Mouse (Mus musculus) myocyte (in vitro differentiated cells): ENCODE data around the gene Gpr61. TPM values are rescaled to one million over a fixed set of nuclear protein-coding genes. Genes with fewer than 3 reads are reported as not detected.

Source experiments
- H3K27me3 ChIP-seq: one replicate; pipeline ENCODE4 v1.6.1; 2011; ENCODE audit not compliant: control insufficient read depth, insufficient read depth, insufficient read length
- H3K36me3 ChIP-seq: one replicate; pipeline ENCODE4 v1.6.1; 2011; ENCODE audit not compliant: control insufficient read depth, insufficient read depth
- H3K4me2 ChIP-seq: one replicate; pipeline ENCODE4 v1.6.1; 2011; ENCODE audit warnings: low read depth, control low read depth
- H3K4me3 ChIP-seq: one replicate; pipeline ENCODE4 v1.5.1; 2011; ENCODE audit warnings: mild to moderate bottlenecking, control low read depth, moderate library complexity
- H3K79me2 ChIP-seq: one replicate; pipeline ENCODE4 v1.6.1; 2011; ENCODE audit not compliant: control insufficient read depth, insufficient read depth
- H3ac ChIP-seq: one replicate; pipeline ENCODE4 v1.6.1; 2011; ENCODE audit not compliant: control insufficient read depth, insufficient read length
- CEBPB ChIP-seq: IDR thresholded peaks from 2 replicates; pipeline ENCODE4 v1.6.1; 2011; ENCODE audit warnings: mild to moderate bottlenecking, moderate library complexity; ENCODE audit not compliant: poor library complexity, insufficient read depth, severe bottlenecking
- E2F4 ChIP-seq: IDR thresholded peaks from one replicate; pipeline ENCODE4 v1.6.1; 2011; ENCODE audit warnings: mild to moderate bottlenecking, control low read depth, moderate library complexity; ENCODE audit not compliant: insufficient read depth
- MAX ChIP-seq: IDR thresholded peaks from one replicate; pipeline ENCODE4 v1.6.1; 2011; ENCODE audit warnings: low read depth, mild to moderate bottlenecking, control low read depth
- MYOD1 ChIP-seq, 3 experiments: IDR thresholded peaks; one replicate each; pipeline ENCODE4 v1.6.1; 2011; ENCODE audit warnings: control low read depth in 2 of 3, low read depth in 2 of 3, mild to moderate bottlenecking in 2 of 3, moderate library complexity in 1 of 3; ENCODE audit not compliant: insufficient read length in 2 of 3, control insufficient read depth in 1 of 3
- MYOG ChIP-seq, 3 experiments: IDR thresholded peaks; one replicate each; pipeline ENCODE4 v1.6.1; 2011; ENCODE audit warnings: control low read depth in 2 of 3, low read depth in 2 of 3, mild to moderate bottlenecking in 2 of 3; ENCODE audit not compliant: insufficient read length in 2 of 3, control insufficient read depth in 1 of 3, insufficient read depth in 1 of 3
- POLR2A ChIP-seq: IDR thresholded peaks from one replicate; pipeline ENCODE4 v1.6.1; 2011; ENCODE audit warnings: low read depth, mild to moderate bottlenecking, control low read depth, moderate library complexity; ENCODE audit not compliant: insufficient read length
- POLR2AphosphoS2 ChIP-seq: IDR thresholded peaks from one replicate; pipeline ENCODE4 v1.6.1; 2011; ENCODE audit warnings: low read depth, control low read depth; ENCODE audit not compliant: insufficient read length
- REST ChIP-seq: IDR thresholded peaks from one replicate; pipeline ENCODE4 v1.6.1; 2011; ENCODE audit warnings: mild to moderate bottlenecking, control low read depth, moderate library complexity; ENCODE audit not compliant: insufficient read depth, insufficient read length
- SRF ChIP-seq: IDR thresholded peaks from one replicate; pipeline ENCODE4 v1.6.1; 2011; ENCODE audit warnings: low read depth; ENCODE audit not compliant: control insufficient read depth, insufficient read length
- TCF12 ChIP-seq: IDR thresholded peaks from one replicate; pipeline ENCODE4 v1.6.1; 2011; ENCODE audit warnings: mild to moderate bottlenecking, control low read depth; ENCODE audit not compliant: poor library complexity, insufficient read depth, severe bottlenecking
- TCF3 ChIP-seq: IDR thresholded peaks from one replicate; pipeline ENCODE4 v1.6.1; 2011; ENCODE audit warnings: low read depth, control low read depth; ENCODE audit not compliant: insufficient read length
- USF1 ChIP-seq: IDR thresholded peaks from one replicate; pipeline ENCODE4 v1.6.1; 2011; ENCODE audit warnings: low read depth, mild to moderate bottlenecking, control low read depth, moderate library complexity
- polyA plus RNA-seq: library from polyadenylated mRNA; unstranded; fragments of >200 nt; fragmentation: generic; extraction: Trizol; gene quantifications from one replicate; pipeline ENCODE4 v1.2.1, GENCODE M21; 2012; ENCODE audit warnings: missing spikeins

The Gpr61 gene
- polyA plus RNA-seq, 1 experiment: 0.06 TPM

DNA sequence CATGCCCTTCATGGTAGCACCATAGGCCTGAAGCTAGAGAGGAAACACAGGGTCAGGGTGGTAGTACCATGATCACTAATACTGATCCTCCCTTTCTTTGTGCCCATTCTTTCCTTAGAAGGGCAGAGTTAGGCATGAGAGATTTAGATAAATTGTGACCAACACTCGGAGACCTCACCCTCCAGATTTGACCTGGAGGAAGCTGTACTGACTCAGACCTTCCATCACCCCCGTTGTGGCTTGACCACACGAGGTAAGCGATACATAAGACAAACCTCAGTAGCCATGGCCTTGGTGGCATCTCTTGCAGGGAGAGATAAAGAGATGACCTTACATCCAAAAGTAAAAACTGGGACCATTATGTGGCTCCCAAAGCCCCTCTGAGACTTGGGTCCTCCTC, 40.6 kb upstream of the Gpr61 start:
- no peaks in the 10 kb centered on the region for H3K27me3 ChIP-seq
- H3K4me2 ChIP-seq: no peak overlapping the region
- H3K79me2 ChIP-seq: no peaks in the 10 kb centered on the region
- no peak overlapping the region for H3ac ChIP-seq
- H3K36me3 ChIP-seq: no peaks in the 10 kb centered on the region
- H3K4me3 ChIP-seq: no peak overlapping the region
- TF ChIP-seq POLR2A (no peak), E2F4 (no peak), REST (no peak), MAX (no peak), CEBPB (no peak), TCF12 (no peak), TCF3 (no peak), USF1 (no peak), MYOG (IDR thresholded peaks at IDR 0.05; ENCODE audit: control insufficient read depth in 1 of 3, insufficient read depth in 1 of 3, insufficient read length in 2 of 3, low read depth in 2 of 3) (no peak), SRF (no peak)

DNA sequence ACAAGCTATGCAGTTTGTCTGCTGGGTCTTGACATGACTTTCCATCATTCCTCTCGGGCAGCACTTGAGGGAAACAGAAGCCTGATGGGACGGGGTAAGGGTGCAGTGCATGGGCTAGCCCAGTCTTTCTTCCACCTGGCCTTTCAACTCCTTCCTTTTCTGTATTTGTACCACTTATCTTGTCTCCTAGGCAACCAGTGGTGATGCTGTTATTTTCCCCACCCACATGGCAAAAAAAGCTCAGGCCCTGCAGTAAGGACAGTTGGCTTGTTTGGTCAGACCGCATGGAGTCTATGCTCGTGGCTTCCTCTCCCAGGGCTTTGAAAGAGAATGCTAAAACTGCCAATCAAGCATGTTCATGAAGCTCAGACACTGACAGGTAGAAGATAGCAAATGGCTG, 39.0 kb upstream of the Gpr61 start:
- H3K4me3 ChIP-seq: no peak overlapping the region
- no peaks in the 10 kb centered on the region for H3K79me2 ChIP-seq
- no peaks in the 10 kb centered on the region for H3K27me3 ChIP-seq
- TF ChIP-seq MAX: no peak
- no peak for TF ChIP-seq E2F4
- TF ChIP-seq CEBPB: no peak
- no peak for TF ChIP-seq USF1
- TF ChIP-seq REST: no peak
- no peak for TF ChIP-seq POLR2A
- TF ChIP-seq POLR2AphosphoS2: no peak
- TF ChIP-seq TCF3: no peak
- no peak for TF ChIP-seq MYOD1 (IDR thresholded peaks at IDR 0.05; ENCODE audit: control insufficient read depth in 1 of 3, insufficient read length in 2 of 3, low read depth in 2 of 3)
- TF ChIP-seq TCF12: no peak
- no peak for TF ChIP-seq MYOG (IDR thresholded peaks at IDR 0.05; ENCODE audit: control insufficient read depth in 1 of 3, insufficient read depth in 1 of 3, insufficient read length in 2 of 3, low read depth in 2 of 3)
- TF ChIP-seq SRF: no peak
- no peaks in the 10 kb centered on the region for H3K36me3 ChIP-seq
- no peak overlapping the region for H3K4me2 ChIP-seq
- no peak overlapping the region for H3ac ChIP-seq

DNA sequence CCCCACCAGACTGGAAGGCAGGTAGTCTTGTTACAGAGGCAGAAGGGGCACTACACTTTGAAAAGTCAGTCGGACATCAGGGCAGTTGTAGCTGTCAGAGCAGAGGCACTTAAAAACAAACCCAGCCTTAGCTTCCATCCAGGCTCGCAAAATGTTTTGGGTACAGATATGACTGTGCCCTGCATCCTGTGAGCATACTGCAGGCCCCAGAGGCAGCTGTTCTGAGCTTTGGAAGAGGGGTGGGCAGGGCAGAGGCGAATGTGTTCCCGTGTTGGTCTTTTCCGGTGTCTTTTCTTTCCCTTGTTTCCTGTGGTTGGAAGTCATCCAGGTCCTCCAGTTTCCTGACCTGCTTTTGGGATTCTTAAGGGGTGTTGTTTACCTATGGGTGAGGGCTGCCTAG, 35.2 kb upstream of the Gpr61 start:
- no peaks in the 10 kb centered on the region for H3K79me2 ChIP-seq
- H3K36me3 ChIP-seq: no peaks in the 10 kb centered on the region
- no peak overlapping the region for H3K4me3 ChIP-seq
- TF ChIP-seq TCF12 (no peak), MYOG (IDR thresholded peaks at IDR 0.05; ENCODE audit: control insufficient read depth in 1 of 3, insufficient read depth in 1 of 3, insufficient read length in 2 of 3, low read depth in 2 of 3) (no peak), MAX (no peak), USF1 (no peak), CEBPB (no peak), REST (no peak), SRF (no peak), MYOD1 (IDR thresholded peaks at IDR 0.05; ENCODE audit: control insufficient read depth in 1 of 3, insufficient read length in 2 of 3, low read depth in 2 of 3) (no peak), POLR2A (no peak), POLR2AphosphoS2 (no peak), E2F4 (no peak), TCF3 (no peak)
- peak overlapping the region; percentile 1 for H3K4me2 ChIP-seq
- no peaks in the 10 kb centered on the region for H3K27me3 ChIP-seq
- H3ac ChIP-seq: no peak overlapping the region

DNA sequence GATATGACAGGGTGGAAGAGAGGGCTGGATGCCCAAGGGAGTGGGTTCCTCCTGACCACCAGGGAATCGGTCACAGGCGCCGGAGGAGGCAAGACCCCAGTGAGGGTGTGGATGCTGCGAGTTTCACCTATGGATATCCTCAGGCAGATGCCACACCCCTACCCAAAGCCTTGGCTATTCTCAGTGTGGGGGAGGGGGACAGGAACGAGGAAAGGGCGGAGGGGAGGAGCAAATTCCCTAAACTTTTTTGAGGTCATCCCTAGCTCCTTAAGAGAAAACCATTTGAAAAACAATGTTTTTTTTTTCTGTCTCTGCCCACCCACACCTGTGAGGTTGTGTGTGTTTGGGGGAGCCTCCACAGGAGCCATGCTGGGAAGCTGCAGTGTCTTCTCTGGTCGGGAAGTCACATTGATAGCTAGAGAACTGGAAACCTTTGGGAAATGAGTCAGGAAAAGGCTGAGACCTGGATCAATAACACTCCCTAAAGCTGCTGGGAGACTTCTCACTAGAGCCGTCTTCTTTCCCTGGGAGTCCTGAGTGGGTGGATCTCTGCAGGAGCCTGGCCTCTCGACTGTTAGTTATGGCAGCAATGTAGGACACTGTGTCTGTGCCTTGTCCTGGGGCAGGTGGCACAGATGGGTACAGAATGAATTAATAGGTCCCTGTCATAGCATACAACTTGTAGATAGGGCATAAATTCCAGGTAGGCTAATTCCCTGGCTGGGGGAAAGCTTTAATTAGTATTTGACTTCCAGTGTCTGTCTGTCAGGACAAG, 34.2 kb upstream of the Gpr61 start:
- Histone ChIP-seq H3K79me2 (no peaks in the 10 kb centered on the region), H3ac (no peak overlapping the region), H3K27me3 (no peaks in the 10 kb centered on the region), H3K4me2 (no peak overlapping the region), H3K36me3 (no peaks in the 10 kb centered on the region), H3K4me3 (no peak overlapping the region)
- TF ChIP-seq POLR2AphosphoS2 (no peak), TCF12 (no peak), POLR2A (no peak), SRF (no peak), MYOD1 (IDR thresholded peaks at IDR 0.05; ENCODE audit: control insufficient read depth in 1 of 3, insufficient read length in 2 of 3, low read depth in 2 of 3) (no peak), REST (no peak), MAX (no peak), CEBPB (no peak), USF1 (no peak), E2F4 (no peak), TCF3 (no peak), MYOG (IDR thresholded peaks at IDR 0.05; ENCODE audit: control insufficient read depth in 1 of 3, insufficient read depth in 1 of 3, insufficient read length in 2 of 3, low read depth in 2 of 3) (no peak)
